In genomic region chr15:60693751-60694500, GRCm38 (mm10) we compare ENCODE assay signal across 10 mouse cellular contexts.
DNase-seq lines count a peak whose midpoint lies in the region; ATAC-seq and TF ChIP-seq lines count a peak whose summit lies in the region.
"Had no signal": no experiment of that assay in that cellular context is flagged by ENCODE, and none has a peak within 500 bp of the region (broad histone marks: within the 10 kb centered on the region; RNA-seq: fewer than 3 reads in every experiment).

No protein-coding gene starts in this region.

- H3K27ac ChIP-seq in forebrain, embryonic 11.5 days (ENCODE audit: low read depth, low read length), result 0 out of 2 replicates have a peak overlapping the region, but pooled peaks have one; percentile 31
- H3K27ac ChIP-seq in forebrain, embryonic 12.5 days, result no peak overlapping the region
- no peak overlapping the region for H3K27ac ChIP-seq in midbrain, embryonic 14.5 days (replicated peaks; ENCODE audit: low read depth, low read length)
- H3K27ac ChIP-seq in midbrain, embryonic 16.5 days (ENCODE audit: low read length), result no peak overlapping the region
- no peak overlapping the region for H3K27ac ChIP-seq in forebrain, embryonic 16.5 days (ENCODE audit: low read length)
- H3K27ac ChIP-seq: macrophage had no signal

- 56% methylated on average over 7 of the region's 7 CpGs for WGBS in forebrain, embryonic 11.5 days
- WGBS in forebrain, embryonic 12.5 days, result 62% methylated on average over 7 of the region's 7 CpGs
- WGBS in midbrain, embryonic 14.5 days, result 61% methylated on average over 7 of the region's 7 CpGs
- 64% methylated on average over 7 of the region's 7 CpGs for WGBS in midbrain, embryonic 16.5 days
- WGBS in forebrain, embryonic 16.5 days, result 59% methylated on average over 7 of the region's 7 CpGs

- peak; percentile 17; the same call in 1 of the 2 replicates for ATAC-seq in forebrain, embryonic 11.5 days (replicated peaks; ENCODE audit: low FRiP score)
- no peak for ATAC-seq in forebrain, embryonic 12.5 days (ENCODE audit: low FRiP score)
- no peak for ATAC-seq in midbrain, embryonic 14.5 days (ENCODE audit: low FRiP score, low TSS enrichment)
- no peak for ATAC-seq in midbrain, embryonic 16.5 days
- no peak for ATAC-seq in forebrain, embryonic 16.5 days

- TF ChIP-seq CTCF in brain, embryonic 14.5 days (IDR thresholded peaks at IDR 0.05; ENCODE audit: borderline replicate concordance, extremely low read depth, insufficient read depth, insufficient read length), result peak; percentile 25; the same call in 1 of the 2 replicates

- TF ChIP-seq POLR2A in brain, embryonic 14.5 days (IDR thresholded peaks at IDR 0.05; ENCODE audit: borderline replicate concordance, extremely low read depth, insufficient read depth, insufficient read length, poor library complexity, severe bottlenecking), result no peak

- no peaks in the 10 kb centered on the region for H3K27me3 ChIP-seq in forebrain, embryonic 11.5 days (ENCODE audit: control insufficient read depth, insufficient read depth, low read length)
- no peaks in the 10 kb centered on the region for H3K27me3 ChIP-seq in forebrain, embryonic 12.5 days
- H3K27me3 ChIP-seq in midbrain, embryonic 14.5 days (ENCODE audit: control insufficient read depth, insufficient read depth, low read length), result no peaks in the 10 kb centered on the region
- no peaks in the 10 kb centered on the region for H3K27me3 ChIP-seq in midbrain, embryonic 16.5 days (ENCODE audit: control insufficient read depth, insufficient read depth, low read depth, low read length)
- no peaks in the 10 kb centered on the region for H3K27me3 ChIP-seq in forebrain, embryonic 16.5 days (replicated peaks; ENCODE audit: control insufficient read depth, insufficient read depth, low read length)
- H3K27me3 ChIP-seq: heart, embryonic 13.5 days had no signal

- no peaks in the 10 kb centered on the region for H3K36me3 ChIP-seq in forebrain, embryonic 11.5 days (ENCODE audit: control insufficient read depth, insufficient read depth, low read length)
- H3K36me3 ChIP-seq in forebrain, embryonic 12.5 days (replicated peaks), result no peaks in the 10 kb centered on the region
- H3K36me3 ChIP-seq in midbrain, embryonic 14.5 days (ENCODE audit: control insufficient read depth, insufficient read depth, low read length), result no peaks in the 10 kb centered on the region
- no peaks in the 10 kb centered on the region for H3K36me3 ChIP-seq in midbrain, embryonic 16.5 days (ENCODE audit: control insufficient read depth, insufficient read depth, low read length)
- no peaks in the 10 kb centered on the region for H3K36me3 ChIP-seq in forebrain, embryonic 16.5 days (ENCODE audit: control insufficient read depth, insufficient read depth)
- H3K36me3 ChIP-seq: heart, embryonic 13.5 days had no signal

- no peak overlapping the region for H3K4me2 ChIP-seq in forebrain, embryonic 11.5 days (ENCODE audit: low read depth, low read length, severe bottlenecking)
- H3K4me2 ChIP-seq in forebrain, embryonic 12.5 days, result no peak overlapping the region
- H3K4me2 ChIP-seq in midbrain, embryonic 14.5 days (ENCODE audit: low read length), result no peak overlapping the region
- no peak overlapping the region for H3K4me2 ChIP-seq in midbrain, embryonic 16.5 days (ENCODE audit: low read length)
- H3K4me2 ChIP-seq in forebrain, embryonic 16.5 days (ENCODE audit: low read length), result no peak overlapping the region
- H3K4me2 ChIP-seq: heart, embryonic 13.5 days had no signal

- no peak overlapping the region for H3K4me3 ChIP-seq in forebrain, embryonic 11.5 days (ENCODE audit: low read depth, low read length)
- H3K4me3 ChIP-seq in forebrain, embryonic 12.5 days (replicated peaks), result no peak overlapping the region
- H3K4me3 ChIP-seq in midbrain, embryonic 14.5 days (replicated peaks; ENCODE audit: low read depth, low read length), result no peak overlapping the region
- no peak overlapping the region for H3K4me3 ChIP-seq in midbrain, embryonic 16.5 days (ENCODE audit: low read depth, low read length)
- H3K4me3 ChIP-seq in forebrain, embryonic 16.5 days (replicated peaks; ENCODE audit: low read length), result no peak overlapping the region
- H3K4me3 ChIP-seq: heart, embryonic 13.5 days had no signal

- H3K9me3 ChIP-seq in forebrain, embryonic 11.5 days (ENCODE audit: control insufficient read depth, low read length), result no peaks in the 10 kb centered on the region
- H3K9me3 ChIP-seq in forebrain, embryonic 12.5 days, result no peaks in the 10 kb centered on the region
- no peaks in the 10 kb centered on the region for H3K9me3 ChIP-seq in midbrain, embryonic 14.5 days (ENCODE audit: control insufficient read depth, low read length)
- H3K9me3 ChIP-seq in midbrain, embryonic 16.5 days (replicated peaks; ENCODE audit: control insufficient read depth, low read length, poor library complexity, severe bottlenecking), result no peaks in the 10 kb centered on the region
- H3K9me3 ChIP-seq in forebrain, embryonic 16.5 days (ENCODE audit: control insufficient read depth, low read length), result no peaks in the 10 kb centered on the region
- H3K9me3 ChIP-seq: heart, embryonic 13.5 days had no signal

- peaks cover 4% of the 10 kb centered on the region; the same call in 1 of the 2 replicates for H3K4me1 ChIP-seq in forebrain, embryonic 11.5 days (replicated peaks; ENCODE audit: control insufficient read depth, insufficient read depth, low read length)
- peaks cover 19% of the 10 kb centered on the region for H3K4me1 ChIP-seq in forebrain, embryonic 12.5 days
- no peaks in the 10 kb centered on the region for H3K4me1 ChIP-seq in midbrain, embryonic 14.5 days (ENCODE audit: control insufficient read depth, insufficient read depth, low read length)
- H3K4me1 ChIP-seq in midbrain, embryonic 16.5 days (ENCODE audit: control insufficient read depth, insufficient read depth, low read length), result peaks cover 2% of the 10 kb centered on the region; the same call in 1 of the 2 replicates
- H3K4me1 ChIP-seq in forebrain, embryonic 16.5 days (replicated peaks; ENCODE audit: control insufficient read depth, insufficient read depth, low read length), result 0 out of 2 replicates have a peak, but pooled peaks cover 2% of the 10 kb centered on the region

- no peak overlapping the region for H3K9ac ChIP-seq in forebrain, embryonic 11.5 days (ENCODE audit: low read length)
- no peak overlapping the region for H3K9ac ChIP-seq in forebrain, embryonic 12.5 days
- no peak overlapping the region for H3K9ac ChIP-seq in midbrain, embryonic 14.5 days (replicated peaks; ENCODE audit: low read length)
- no peak overlapping the region for H3K9ac ChIP-seq in midbrain, embryonic 16.5 days (ENCODE audit: low read depth, low read length)
- H3K9ac ChIP-seq in forebrain, embryonic 16.5 days (replicated peaks; ENCODE audit: low read depth, low read length), result no peak overlapping the region
- H3K9ac ChIP-seq: heart, embryonic 13.5 days had no signal

- peak; percentile 67 for DNase-seq in forebrain, embryonic 11.5 days (ENCODE audit: low spot score)
- peak; percentile 20 for DNase-seq in midbrain, embryonic 14.5 days
- DNase-seq in brain, embryonic 14.5 days (ENCODE audit: low read depth), result peak; percentile 21
- peak; percentile 15 for DNase-seq in layer of hippocampus, adult 9-10 months (ENCODE audit: low spot score)
- DNase-seq in naive thymus-derived CD4-positive, alpha-beta T cell, adult 2 months (ENCODE audit: low read depth), result peak; percentile 39

Comparison
In these comparisons a context has a peak if more than half of its experiments do, and no peak if none do; other contexts are left out.
1. DNase-seq: peak in every context shown above with its lines; median percentile 67 in forebrain, embryonic 11.5 days; 39 in naive thymus-derived CD4-positive, alpha-beta T cell, adult 2 months; 21 in brain, embryonic 14.5 days; 20 in midbrain, embryonic 14.5 days; 15 in layer of hippocampus, adult 9-10 months.